Mouse (Mus musculus): ENCODE measurements around the gene Rhbdd2. TPM values are rescaled to one million over a fixed set of nuclear protein-coding genes. Genes with fewer than 3 reads are reported as not detected.

The Rhbdd2 gene
- total RNA-seq, 2 experiments from 2014 or later = 15.5 to 17.2 TPM

DNA sequence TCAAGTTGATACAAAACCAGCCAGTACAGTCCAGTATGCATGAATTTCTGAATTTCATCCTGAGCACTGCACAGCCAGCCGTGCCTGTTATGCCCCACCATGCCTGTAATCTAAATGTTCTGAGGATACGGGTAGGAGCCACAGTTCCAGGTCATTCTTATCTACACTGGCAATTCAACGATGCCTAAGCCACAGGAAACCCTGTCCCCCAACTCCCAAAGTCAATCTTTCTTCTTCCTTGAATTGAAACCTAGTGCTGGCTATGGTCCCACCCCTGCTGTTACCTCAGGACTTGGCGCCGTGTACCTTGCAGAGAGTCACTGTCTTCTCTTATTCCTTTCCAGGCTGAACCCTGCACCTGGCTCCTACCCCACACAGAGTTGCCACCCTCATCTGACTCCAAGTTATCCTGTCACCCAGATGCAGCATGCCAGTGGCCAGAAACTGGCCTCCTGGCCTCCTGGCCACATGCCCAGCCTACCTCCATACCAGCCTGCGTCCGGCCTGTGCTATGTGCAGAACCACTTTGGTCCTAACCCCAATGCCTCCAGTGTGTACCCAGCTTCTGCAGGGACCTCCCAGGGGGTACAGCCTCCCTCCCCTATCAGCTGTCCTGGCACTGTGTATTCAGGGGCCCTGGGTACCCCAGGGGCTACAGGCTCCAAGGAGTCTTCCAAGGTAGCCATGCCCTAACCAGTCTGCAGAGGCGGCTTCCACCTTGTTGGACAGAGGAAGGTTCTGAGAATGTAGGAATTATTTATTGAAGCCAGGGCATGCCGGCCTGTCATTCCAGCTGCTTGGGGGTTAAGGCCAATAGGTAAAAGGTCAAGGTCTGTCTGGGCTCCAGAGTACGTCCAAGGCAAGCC lies 10.5 kb downstream of the Rhbdd2 start:
- intact Hi-C loops (cut with DNase I) = no loop called here
- DNase-seq (ENCODE audit: low spot score) = no peak

DNA sequence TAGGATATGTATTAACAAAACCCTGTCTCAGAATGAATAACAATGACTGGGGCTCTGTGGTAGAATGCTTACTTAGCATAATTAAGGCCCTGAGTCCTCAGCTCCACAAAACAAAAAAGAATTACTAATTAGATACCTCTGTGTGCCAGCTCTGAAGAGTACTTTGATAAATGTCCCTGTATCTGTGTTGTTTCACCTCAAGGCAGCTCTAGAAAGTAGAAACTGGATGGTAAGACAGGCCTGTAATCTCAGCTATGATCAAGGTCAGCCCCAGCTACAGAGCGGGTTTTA lies 11.1 kb downstream of the Rhbdd2 start:
- intact Hi-C loops (cut with DNase I) = no loop called here
- DNase-seq (ENCODE audit: low spot score) = no peak

GRCm38 (mm10) chr5:135643869-135644268 lies 11.5 kb downstream of the Rhbdd2 start:
- no peak for DNase-seq (ENCODE audit: low spot score)
- intact Hi-C loops (cut with DNase I) = no loop called here

GRCm38 (mm10) chr5:135645330-135645729 lies 12.9 kb downstream of the Rhbdd2 start:
- DNase-seq (ENCODE audit: low spot score) = no peak
- intact Hi-C loops (cut with DNase I) = no loop called here

GRCm38 (mm10) chr5:135646038-135646437 lies 13.6 kb downstream of the Rhbdd2 start:
- DNase-seq (ENCODE audit: low spot score) = no peak
- intact Hi-C loops (cut with DNase I) = no loop called here

DNA sequence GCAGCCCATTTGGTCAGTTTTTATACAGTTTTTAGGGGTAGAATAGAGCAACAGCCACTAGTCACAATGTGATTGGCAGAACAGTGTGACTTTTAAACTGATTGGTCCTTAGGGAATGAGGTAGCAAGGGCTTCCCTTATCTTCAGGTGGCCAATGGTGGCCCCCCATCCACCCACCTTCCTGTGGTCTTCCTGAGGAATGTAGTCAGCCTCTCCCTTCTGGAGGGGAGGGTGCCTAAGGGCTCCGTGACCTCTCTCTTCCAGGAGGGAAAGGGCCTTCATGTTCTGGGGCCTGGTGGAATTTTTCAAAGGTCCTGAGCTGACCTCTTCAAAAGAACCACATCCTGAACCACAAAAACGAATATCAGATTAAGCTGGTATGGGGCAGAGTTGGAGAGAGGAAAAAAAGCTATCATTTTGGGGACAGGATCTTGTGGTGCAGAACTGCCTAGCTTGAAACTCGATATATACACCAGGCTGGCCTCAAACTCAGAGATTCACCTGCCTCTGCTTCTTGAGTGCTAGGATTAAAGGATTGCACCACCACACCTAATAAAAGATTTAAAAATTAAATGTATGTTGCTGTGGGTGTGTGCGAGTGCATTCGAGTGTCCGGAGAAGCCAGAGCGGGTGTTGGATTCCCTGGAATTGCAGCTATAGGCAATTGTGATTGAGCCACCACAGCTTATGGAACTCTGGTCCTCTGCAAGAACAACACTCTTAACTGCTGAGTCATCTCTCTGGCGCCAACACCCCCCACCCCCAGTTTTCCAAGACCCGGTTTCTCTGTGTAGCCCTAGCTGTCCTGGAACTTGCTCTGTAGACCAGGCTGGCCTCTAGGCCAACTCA lies 16.3 kb downstream of the Rhbdd2 start:
- intact Hi-C loops (cut with DNase I) = no loop called here
- DNase-seq (ENCODE audit: low spot score) = no peak

GRCm38 (mm10) chr5:135649309-135649633 lies 16.9 kb downstream of the Rhbdd2 start:
- DNase-seq (ENCODE audit: low spot score) = no peak
- intact Hi-C loops (cut with DNase I) = no loop called here

GRCm38 (mm10) chr5:135651536-135651935 lies 19.1 kb downstream of the Rhbdd2 start:
- DNase-seq (ENCODE audit: low spot score) = no peak
- intact Hi-C loops (cut with DNase I) = no loop called here

- intact Hi-C loops (cut with DNase I) = no loop called here
- DNase-seq (ENCODE audit: low spot score) = no peak
These were observed 20.8 kb downstream of the Rhbdd2 start for GRCm38 (mm10) chr5:135653209-135653608.

DNA sequence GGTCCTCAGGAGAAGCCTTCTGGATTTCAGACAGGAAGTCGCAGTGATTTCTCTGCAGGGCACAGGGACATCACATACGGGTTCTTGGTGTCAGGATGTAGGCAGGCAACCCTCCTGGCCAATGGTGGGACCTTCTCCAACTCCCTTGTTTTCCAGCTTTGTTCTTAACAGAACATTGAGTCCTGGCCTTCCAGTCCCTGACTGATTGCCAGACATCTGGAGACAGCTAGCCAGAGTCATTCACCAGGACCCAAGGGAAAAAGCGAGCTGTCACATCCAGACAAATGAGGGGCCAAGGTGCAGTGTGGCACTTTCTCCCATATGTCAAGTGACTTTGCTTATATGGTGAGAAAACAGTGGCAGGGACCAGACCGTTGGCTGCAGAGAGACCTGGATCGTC lies 23.6 kb downstream of the Rhbdd2 start:
- no peak for DNase-seq (ENCODE audit: low spot score)
- intact Hi-C loops (cut with DNase I) = no loop called here

- intact Hi-C loops (cut with DNase I) = no loop called here
- no peak for DNase-seq (ENCODE audit: low spot score)
These were observed 24.7 kb downstream of the Rhbdd2 start for GRCm38 (mm10) chr5:135657128-135657527.

- no peak for DNase-seq (ENCODE audit: low spot score)
- intact Hi-C loops (cut with DNase I) = no loop called here
These were observed 25.4 kb downstream of the Rhbdd2 start for GRCm38 (mm10) chr5:135657703-135658373.

DNA sequence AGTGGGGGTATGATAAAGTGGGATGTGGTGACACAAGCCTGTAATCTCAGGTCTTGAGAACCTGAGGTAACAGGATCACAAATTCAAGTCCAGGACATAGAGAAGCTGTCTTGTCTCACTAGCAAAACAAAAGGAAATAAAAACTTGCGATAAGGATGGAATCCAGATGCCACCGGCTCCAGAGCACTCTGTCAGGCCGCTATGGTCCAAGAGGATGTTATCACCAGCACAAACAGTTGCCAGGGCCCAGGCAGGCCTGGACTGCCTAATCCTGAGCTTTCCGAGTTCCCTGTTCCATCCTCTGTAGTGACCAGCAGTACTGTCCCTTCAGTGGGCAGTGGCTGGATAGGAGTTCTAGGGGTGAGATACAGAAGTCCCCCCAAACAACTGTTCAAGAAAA lies 27.5 kb downstream of the Rhbdd2 start:
- intact Hi-C loops (cut with DNase I) = no loop called here
- DNase-seq (ENCODE audit: low spot score) = no peak

GRCm38 (mm10) chr5:135660535-135660934 lies 28.1 kb downstream of the Rhbdd2 start:
- no peak for DNase-seq (ENCODE audit: low spot score)
- intact Hi-C loops (cut with DNase I) = no loop called here

DNA sequence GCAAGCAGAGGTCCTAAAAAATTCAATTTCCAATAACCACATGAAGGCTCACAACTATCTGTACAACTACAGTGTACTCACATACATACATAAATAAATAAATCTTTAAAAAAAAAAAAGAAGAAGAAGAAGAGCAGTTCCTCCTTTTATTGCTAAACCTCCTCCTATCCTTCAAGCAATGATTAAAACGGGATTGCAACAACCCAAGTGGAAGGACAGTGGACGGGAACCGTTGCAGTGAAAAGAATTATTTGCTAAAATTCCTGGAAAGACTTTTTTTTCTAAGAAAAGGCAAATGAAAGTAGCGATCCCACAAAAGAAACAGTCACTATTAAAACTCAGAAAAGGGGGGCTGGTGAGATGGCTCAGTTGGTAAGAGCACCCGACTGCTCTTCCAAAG lies 34.5 kb downstream of the Rhbdd2 start:
- no peak for DNase-seq (ENCODE audit: low spot score)
- intact Hi-C loops (cut with DNase I) = no loop called here

DNA sequence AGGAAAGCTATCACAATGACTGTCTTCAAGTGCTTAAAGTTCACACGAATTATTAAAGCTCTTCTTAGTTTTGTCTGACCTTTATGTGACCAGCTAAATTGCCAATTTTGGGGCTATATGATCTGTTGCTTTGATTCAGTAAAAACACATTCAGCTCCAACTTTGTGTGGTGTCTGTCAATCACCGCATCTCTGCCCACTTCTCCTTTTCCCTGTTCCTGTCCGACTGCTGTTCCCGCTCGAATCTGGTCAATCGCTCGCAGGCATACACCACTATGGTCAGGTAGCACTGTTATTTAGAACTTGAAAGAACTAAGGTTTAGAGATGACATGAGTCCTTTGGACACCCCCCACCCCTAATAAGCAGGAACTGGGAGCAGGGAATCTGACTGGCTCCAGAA lies 35.7 kb downstream of the Rhbdd2 start:
- no peak for DNase-seq (ENCODE audit: low spot score)
- intact Hi-C loops (cut with DNase I) = no loop called here

DNA sequence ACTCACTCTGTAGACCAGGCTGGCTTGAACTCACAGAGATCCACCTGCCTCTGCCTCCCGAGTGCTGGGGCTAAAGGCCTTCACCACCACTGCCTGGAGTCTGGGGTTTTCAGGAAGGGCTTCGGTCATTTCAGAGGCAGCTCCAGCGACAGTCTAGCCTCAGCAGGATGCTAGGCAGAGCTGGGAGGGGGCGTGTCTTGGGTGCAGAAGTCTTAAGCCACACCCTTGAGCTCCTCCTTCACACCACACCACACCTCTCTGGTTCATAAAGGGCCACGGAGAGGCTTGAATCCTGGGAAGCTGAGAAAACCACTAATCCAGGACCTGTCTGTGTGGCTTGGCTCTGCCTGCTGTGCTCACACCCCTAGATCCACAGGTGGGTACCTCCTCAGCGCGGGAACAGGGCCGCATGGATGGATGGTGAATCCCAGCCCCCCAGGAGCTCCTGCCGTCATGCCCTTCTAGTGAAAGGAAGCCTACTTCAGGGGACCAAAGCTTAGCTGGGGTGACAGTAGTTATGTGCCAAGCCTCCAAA lies 37.4 kb downstream of the Rhbdd2 start, which contains the start of gene Por:
Gene Por (plus strand): TSS at position 293 of the 535 bp plus-strand sequence.
- no peak for DNase-seq (ENCODE audit: low spot score)
- intact Hi-C loops (cut with DNase I) = no loop called here

DNA sequence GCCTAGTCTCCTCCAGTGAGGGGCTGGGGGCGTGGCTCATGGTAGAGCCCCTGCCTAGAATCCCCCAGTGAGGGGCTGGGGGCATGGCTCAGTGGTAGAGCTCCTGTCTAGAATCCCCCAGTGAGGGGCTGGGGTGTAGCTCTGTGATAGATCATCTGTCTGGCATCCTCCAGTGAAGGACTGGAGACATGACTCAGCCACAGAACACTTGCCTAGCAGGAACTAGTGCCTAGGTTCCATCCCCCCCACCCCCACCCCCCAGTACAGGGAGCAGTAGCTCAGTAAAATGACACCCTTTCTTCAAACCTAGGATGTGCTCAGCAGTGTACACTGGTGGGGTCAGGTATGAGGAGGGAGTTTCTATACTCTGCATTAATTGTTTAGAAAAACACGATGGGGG lies 38.5 kb downstream of the Rhbdd2 start:
- no peak for DNase-seq (ENCODE audit: low spot score)
- intact Hi-C loops (cut with DNase I) = no loop called here

DNA sequence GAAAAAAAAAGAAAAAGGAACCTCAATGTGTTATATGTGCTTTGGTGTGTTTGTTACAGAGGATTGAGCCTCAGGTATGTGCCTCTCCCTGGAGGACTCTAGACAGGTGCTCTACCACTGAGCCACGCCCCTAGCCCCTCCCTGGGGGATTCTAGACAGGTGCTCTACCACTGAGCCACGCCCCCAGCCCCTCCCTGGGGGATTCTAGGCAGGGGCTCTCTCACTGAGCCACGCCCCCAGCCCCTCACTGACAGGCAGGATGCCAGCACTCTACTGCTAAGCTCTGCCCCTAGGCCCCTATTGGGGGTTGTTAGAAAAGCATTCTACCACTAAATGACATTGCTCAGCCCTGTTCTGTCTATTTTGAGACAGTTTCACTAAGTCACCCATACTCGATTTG lies 40.1 kb downstream of the Rhbdd2 start:
- intact Hi-C loops (cut with DNase I) = no loop called here
- DNase-seq (ENCODE audit: low spot score) = no peak

GRCm38 (mm10) chr5:135672980-135673379 lies 40.6 kb downstream of the Rhbdd2 start:
- intact Hi-C loops (cut with DNase I) = no loop called here
- peak; percentile 64 for DNase-seq (ENCODE audit: low spot score)

- no peak for DNase-seq (ENCODE audit: low spot score)
These were observed 41.9 kb downstream of the Rhbdd2 start for GRCm38 (mm10) chr5:135674349-135674775.

More at GRCm38 (mm10) chr5:135674349-135674775, 41.9 kb downstream of the Rhbdd2 start:
- intact Hi-C loops (cut with DNase I) = no loop called here

All from heart, postnatal 25 days (tissue).